Mouse (Mus musculus): ENCODE results near the gene Sarnp.
A peak's percentile ranks its signal among the peaks of the same experiment; 100 is the strongest.
"Not testable (repeated sequence)": the region's sequence is repeated elsewhere in the genome, so short reads cannot be mapped to it uniquely, and the experiment has no call there.

The Sarnp gene

DNA sequence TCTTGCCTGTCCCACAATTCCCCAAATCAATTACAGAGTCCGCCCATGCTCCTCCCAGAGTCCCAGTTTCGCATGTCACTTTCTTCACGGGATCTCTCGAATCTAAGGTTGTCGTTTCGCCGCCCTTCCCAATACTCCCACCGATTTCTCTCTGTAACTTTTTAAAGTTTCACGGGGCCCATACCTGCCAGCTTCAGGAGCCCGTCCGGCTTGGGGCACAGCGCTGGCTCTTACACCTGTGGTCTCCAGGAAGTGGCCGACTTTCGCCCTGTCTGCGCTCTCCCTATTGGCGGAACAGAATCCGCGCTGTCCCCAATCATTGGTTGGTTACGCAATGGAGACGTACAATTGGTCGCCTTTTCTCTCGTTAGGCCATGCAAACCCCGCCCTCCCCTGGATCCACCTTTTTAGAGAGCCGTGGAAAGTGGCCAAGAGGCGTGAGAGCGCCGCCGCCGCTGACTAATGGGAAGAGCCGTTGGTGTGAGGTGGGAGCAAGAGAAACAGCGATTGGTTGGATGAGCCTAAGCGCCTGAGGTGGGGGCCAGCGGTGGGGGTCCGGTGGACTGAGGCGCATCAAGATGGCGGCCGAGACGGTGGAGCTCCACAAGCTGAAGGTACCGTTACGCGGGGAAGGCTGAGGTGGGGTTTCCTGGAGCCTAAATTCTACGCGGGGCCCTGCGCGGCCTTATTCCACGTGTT lies 4.4 kb downstream of the Sarnp start, which contains the start of gene Ormdl2:
Ormdl2 (minus strand) TSS at position 288 of the 699 bp plus-strand sequence.
- peak; percentile 100 for DNase-seq (ENCODE audit: low read depth, low spot score)

GRCm38 (mm10) chr10:128822135-128822534 lies 5.0 kb downstream of the Sarnp start:
- peak; percentile 38 for DNase-seq (ENCODE audit: low read depth, low spot score)

DNA sequence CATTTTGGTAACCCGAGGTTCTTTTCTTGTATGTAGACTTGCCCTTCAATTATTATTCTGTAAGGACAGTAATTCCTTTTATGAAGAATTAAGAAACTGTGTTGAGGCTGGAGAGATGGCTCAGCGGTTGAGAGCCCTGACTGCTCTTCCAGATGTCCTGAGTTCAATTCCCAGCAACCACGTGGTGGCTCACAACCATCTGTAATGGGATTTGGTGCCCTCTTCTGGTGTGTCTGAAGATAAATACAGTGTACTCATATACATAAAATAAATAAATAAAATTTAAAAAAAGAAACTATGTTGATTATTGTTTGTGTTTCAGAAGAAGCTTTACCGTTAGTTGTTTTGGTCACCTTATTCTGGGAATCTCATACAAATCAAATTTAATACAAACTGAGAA lies 6.0 kb downstream of the Sarnp start:
- not testable (repeated sequence) for DNase-seq (ENCODE audit: low read depth, low spot score)

DNA sequence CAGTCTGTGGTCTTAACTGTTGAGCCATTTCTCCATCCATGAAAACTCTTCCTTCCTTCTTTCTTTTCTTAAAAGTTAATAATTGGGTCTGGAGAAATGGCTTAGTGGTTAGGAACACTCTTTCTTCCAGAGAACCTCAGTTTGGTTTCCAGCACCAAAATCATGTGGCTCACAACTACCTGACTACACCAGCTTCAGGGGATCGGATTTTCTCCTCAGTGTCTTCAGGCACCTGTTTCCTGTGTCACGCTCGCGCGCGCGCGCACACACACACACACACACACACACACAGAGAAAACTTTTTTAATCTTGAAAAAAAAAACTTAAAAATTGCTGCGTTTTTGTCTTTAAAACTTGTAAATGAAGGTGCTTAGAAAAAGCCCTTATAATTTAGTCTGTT lies 6.7 kb downstream of the Sarnp start:
- DNase-seq (ENCODE audit: low read depth, low spot score): no peak

DNA sequence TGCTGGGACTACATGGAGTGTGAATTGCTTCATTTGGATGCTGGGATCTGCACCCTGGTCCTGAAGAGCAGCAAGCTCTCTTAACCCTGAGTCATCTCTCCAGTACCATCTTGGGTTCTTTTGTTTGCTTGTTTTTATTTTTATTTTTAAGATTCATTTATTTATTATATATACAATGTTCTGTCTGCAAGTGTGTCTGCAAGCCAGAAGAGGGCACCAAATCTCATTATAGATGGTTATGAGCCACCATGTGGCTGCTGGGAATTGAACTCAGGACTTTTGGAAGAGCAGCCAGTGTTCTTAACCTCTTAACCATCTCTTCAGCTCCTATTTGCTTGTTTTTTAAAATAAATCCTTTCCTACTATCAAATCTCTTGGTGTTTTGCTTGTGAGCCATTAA lies 20.3 kb downstream of the Sarnp start:
- no peak for DNase-seq (ENCODE audit: low read depth, low spot score)

DNA sequence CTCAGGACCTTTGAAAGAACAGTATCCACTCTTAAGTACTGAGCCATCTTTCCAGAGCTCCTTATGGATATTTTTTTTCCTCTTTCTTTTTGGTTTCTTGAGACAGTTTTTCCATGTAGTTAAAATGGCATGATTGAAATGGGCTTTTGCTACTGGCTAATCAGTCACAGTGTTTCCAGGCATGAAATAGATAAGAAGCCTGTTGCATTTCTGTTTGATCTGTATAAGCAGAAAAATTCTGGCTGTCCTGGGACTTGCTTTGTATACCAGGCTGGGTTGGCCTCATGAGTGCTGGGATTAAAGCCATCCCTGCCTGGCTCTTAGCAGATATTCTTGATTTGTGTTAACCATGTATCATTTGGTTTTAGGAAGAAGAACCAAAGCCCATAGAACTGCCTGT lies 22.3 kb downstream of the Sarnp start:
- DNase-seq (ENCODE audit: low read depth, low spot score): no peak

- DNase-seq (ENCODE audit: low read depth, low spot score): no peak
Observed at GRCm38 (mm10) chr10:128840612-128841011, 23.5 kb downstream of the Sarnp start.

DNA sequence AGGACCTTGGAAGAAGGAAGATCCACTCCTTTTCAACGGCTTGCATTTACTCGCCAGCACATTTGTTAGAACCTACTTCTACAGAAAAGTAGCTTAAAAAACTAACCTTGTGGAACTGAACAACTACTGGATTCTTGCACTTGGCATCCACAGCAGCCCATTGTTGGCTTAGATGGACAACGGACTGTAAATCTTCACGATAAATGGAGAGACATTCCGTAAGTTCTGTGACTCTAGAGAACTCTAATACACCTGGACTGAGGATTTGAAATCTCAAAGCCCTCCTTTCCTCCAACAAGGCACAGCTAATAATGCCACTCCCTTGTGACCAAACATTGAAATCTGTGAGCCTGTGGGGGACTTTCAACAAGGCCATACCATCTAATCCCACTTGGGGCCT lies 26.1 kb downstream of the Sarnp start:
- DNase-seq (ENCODE audit: low read depth, low spot score): no peak

GRCm38 (mm10) chr10:128845516-128845915 lies 28.4 kb downstream of the Sarnp start:
- DNase-seq (ENCODE audit: low read depth, low spot score): peak; percentile 47

GRCm38 (mm10) chr10:128846664-128847063 lies 29.5 kb downstream of the Sarnp start:
- no peak for DNase-seq (ENCODE audit: low read depth, low spot score)

DNA sequence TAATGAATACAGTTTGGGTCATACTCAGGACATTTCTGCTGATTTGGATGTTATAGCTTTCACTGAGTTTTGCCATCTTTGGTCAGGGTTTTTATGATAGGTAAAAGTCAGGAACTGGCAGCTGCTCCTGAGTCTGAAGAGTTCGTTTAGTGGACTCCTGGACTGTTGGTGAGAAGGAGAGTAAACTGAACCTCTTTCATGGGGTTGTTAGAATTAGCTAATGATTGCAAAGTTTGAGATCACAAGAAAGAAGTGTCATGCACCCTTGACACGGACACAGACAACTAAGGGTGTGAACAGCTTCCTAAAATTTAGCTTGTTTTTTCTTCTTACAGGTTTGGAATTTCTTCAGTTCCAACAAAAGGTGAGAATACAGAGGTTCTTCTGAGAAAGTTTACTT lies 31.3 kb downstream of the Sarnp start:
- DNase-seq (ENCODE audit: low read depth, low spot score): no peak

DNA sequence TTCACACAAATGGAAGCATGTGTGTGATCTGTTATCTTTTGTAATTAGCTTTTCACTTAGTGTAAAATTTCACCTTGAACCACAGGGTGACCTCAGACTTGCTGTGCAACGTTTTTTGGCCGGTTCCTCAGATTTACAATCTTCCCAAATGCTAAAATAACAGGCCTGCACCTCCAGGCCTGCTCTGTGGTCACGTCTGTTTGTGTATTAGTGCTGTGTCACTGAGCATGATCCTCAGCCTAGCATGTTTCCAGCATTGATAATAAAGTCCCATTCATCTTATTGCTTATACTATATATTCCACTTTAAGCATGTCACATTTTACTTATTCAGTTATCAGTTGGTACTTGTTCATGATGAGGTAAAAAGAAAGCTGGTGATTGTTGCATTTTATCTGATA lies 33.2 kb downstream of the Sarnp start:
- no peak for DNase-seq (ENCODE audit: low read depth, low spot score)

- DNase-seq (ENCODE audit: low read depth, low spot score): no peak
Observed at GRCm38 (mm10) chr10:128861176-128861575, 44.0 kb downstream of the Sarnp start.

DNA sequence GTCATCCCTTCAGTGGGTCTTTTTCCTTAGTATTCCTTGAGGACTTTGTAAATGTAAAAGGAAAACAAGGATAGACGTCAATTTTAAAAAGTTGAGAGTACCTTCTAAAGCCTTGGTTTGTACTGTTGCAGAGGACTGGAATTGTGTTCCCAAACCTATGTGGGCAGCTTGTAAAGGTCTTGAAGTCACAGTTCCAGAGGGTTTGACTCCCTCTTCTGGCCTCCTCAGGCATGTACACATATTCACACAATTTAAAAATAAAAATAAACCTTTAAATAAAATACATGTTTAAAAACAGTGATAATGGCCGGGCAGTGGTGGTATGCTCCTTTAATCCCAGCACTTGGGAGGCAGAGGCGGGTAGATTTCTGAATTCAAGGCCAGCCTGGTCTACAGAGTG lies 48.9 kb downstream of the Sarnp start:
- peak; percentile 33 for DNase-seq (ENCODE audit: low read depth, low spot score)

GRCm38 (mm10) chr10:128866518-128866917 lies 49.4 kb downstream of the Sarnp start:
- no peak for DNase-seq (ENCODE audit: low read depth, low spot score)

- no peak for DNase-seq (ENCODE audit: low read depth, low spot score)
Observed at GRCm38 (mm10) chr10:128870341-128870740, 53.2 kb downstream of the Sarnp start.

DNA sequence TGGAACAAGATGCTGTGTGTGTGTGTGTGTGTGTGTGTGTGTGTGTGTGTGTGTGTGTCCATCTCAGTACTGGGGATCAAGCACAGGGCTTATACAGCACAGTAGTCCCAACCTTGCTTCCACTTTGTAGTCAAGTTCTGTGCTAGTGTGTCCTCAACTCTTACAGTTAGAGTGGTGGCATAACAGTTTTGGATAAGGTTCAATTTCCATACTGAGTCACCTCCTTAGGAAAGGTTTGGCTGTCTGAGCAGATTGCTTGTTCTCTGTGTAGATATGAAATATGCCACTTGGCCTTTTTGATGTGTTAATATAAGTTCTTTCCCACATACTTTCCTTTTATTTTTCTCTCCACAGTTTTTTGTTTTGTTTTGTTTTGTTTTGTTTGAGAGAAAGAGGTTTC lies 61.2 kb downstream of the Sarnp start:
- DNase-seq (ENCODE audit: low read depth, low spot score): no peak

GRCm38 (mm10) chr10:128878811-128879210 lies 61.7 kb downstream of the Sarnp start:
- no peak for DNase-seq (ENCODE audit: low read depth, low spot score)

- no peak for DNase-seq (ENCODE audit: low read depth, low spot score)
Observed at GRCm38 (mm10) chr10:128882067-128882466, 64.9 kb downstream of the Sarnp start.

DNA sequence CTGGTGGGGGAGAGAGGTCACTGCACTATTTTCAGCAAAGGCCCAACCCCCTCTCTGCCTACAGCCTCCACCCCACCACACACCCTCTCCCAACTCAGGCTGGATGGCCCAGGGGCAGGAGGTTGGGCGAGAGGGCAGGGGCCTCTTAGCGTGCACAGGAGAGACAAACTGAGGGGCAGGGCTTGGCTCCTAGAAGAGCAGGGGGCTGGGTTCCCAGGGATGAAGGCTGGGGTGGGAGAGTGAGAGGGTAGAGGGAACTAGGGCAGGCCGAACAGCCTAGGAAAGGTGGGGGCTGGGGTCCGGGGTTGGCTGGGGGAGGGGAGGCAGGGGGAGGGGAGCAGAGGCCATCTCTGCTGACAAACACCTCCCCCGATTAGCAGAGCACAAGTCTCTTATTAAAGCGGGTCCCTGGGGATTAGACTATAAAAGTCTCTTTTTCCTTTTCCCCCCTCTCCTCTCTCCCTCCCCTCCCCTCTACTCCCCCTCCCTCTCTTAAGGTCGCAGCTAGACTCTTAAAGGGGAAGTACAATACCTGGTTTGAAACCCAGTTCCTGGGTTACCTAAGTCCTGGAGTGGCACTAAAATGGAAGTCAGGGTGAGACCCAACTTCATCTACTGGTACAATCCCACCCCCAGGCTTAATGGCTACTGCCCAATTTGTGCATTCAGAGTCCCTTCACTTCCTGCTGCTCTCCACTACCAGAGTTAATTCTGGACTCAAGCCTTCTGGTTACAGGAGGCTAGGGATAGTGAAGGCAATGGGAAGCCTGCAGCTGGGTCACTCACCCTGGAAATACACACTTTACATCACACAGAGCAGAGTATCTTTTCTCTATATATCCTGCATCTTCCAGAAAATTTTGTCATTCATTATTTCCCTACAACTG lies 72.1 kb downstream of the Sarnp start:
- DNase-seq (ENCODE audit: low read depth, low spot score): peak; percentile 59

GRCm38 (mm10) chr10:128889846-128890245 lies 72.7 kb downstream of the Sarnp start:
- no peak for DNase-seq (ENCODE audit: low read depth, low spot score)

GRCm38 (mm10) chr10:128890383-128891295 lies 73.5 kb downstream of the Sarnp start:
- DNase-seq (ENCODE audit: low read depth, low spot score): no peak
